In the genomic region with DNA sequence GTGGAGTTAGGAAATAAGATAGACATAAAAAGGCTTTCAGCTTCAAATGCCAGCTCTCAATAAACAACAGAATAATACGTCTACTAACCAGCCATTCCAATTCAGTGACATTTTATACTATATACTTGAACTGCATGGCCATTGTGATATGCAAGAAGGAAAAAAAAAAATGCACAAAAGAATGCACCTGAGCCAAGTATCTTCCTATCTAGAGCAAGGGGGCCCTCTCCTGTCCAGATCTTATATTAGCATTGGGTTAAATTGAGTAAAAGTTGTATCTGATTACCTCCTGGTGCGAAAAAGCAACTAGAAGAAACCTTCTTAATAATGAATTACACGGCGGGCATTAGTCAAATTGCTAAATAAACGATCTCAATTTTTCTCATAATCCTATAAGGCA, we compare ENCODE assay signal across 14 mouse cellular contexts. TPM values are rescaled to one million over a fixed set of nuclear protein-coding genes. Genes with fewer than 3 reads are reported as not detected.
DNase-seq lines count a peak whose midpoint lies in the region; ATAC-seq and TF ChIP-seq lines count a peak whose summit lies in the region.
"Had no signal": no experiment of that assay in that cellular context is flagged by ENCODE, and none has a peak within 500 bp of the region (broad histone marks: within the 10 kb centered on the region; RNA-seq: fewer than 3 reads in every experiment).

No protein-coding gene starts in this region.

- no peak overlapping the region for H3K9ac ChIP-seq in forebrain, postnatal 0 days
- no peak overlapping the region for H3K9ac ChIP-seq in forebrain, embryonic 13.5 days
- no peak overlapping the region for H3K9ac ChIP-seq in liver, adult 2 months (ENCODE audit: low read depth, low read length)
- H3K9ac ChIP-seq in liver, embryonic 12.5 days: no peak overlapping the region
- H3K9ac ChIP-seq: stomach, embryonic 15.5 days had no signal

- H3K27ac ChIP-seq in forebrain, postnatal 0 days (ENCODE audit: low read depth, low read length): no peak overlapping the region
- H3K27ac ChIP-seq in forebrain, embryonic 13.5 days: no peak overlapping the region
- H3K27ac ChIP-seq in liver, adult 2 months (replicated peaks; ENCODE audit: insufficient read depth, low read depth, low read length): no peak overlapping the region
- no peak overlapping the region for H3K27ac ChIP-seq in liver, embryonic 12.5 days
- H3K27ac ChIP-seq: stomach, embryonic 15.5 days had no signal

- no peak overlapping the region for H3K4me2 ChIP-seq in forebrain, postnatal 0 days (ENCODE audit: low read depth)
- H3K4me2 ChIP-seq in forebrain, embryonic 13.5 days: no peak overlapping the region
- H3K4me2 ChIP-seq in liver, embryonic 12.5 days: no peak overlapping the region
- H3K4me2 ChIP-seq: stomach, embryonic 15.5 days had no signal

- no peak overlapping the region for H3K4me3 ChIP-seq in forebrain, postnatal 0 days (ENCODE audit: low read depth, low read length)
- no peak overlapping the region for H3K4me3 ChIP-seq in forebrain, embryonic 13.5 days
- no peak overlapping the region for H3K4me3 ChIP-seq in liver, adult 2 months (ENCODE audit: insufficient read depth, low read depth, low read length)
- no peak overlapping the region for H3K4me3 ChIP-seq in liver, embryonic 12.5 days
- no peak overlapping the region for H3K4me3 ChIP-seq in E14TG2a.4 (replicated peaks; ENCODE audit: low read length)
- H3K4me3 ChIP-seq: erythroblast, embryonic 14.5 days; stomach, embryonic 15.5 days had no signal

- no peaks in the 10 kb centered on the region for H3K9me3 ChIP-seq in forebrain, postnatal 0 days (ENCODE audit: low read length)
- no peaks in the 10 kb centered on the region for H3K9me3 ChIP-seq in forebrain, embryonic 13.5 days (replicated peaks)
- H3K9me3 ChIP-seq in liver, embryonic 12.5 days (replicated peaks): no peaks in the 10 kb centered on the region
- peaks cover 5% of the 10 kb centered on the region; the same call in 1 of the 2 replicates for H3K9me3 ChIP-seq in E14TG2a.4 (ENCODE audit: low read length)
- H3K9me3 ChIP-seq: G1E; stomach, embryonic 15.5 days had no signal

- WGBS in forebrain, postnatal 0 days: 89% methylated on average over 5 of the region's 5 CpGs
- 90% methylated on average over 5 of the region's 5 CpGs for WGBS in forebrain, embryonic 13.5 days
- 69% methylated on average over 5 of the region's 5 CpGs for WGBS in liver, adult 2 months
- WGBS in liver, embryonic 12.5 days (ENCODE audit: insufficient replicate concordance): 83% methylated on average over 5 of the region's 5 CpGs

- H3K36me3 ChIP-seq in forebrain, postnatal 0 days (ENCODE audit: insufficient read depth): peaks cover 6% of the 10 kb centered on the region; the same call in 1 of the 2 replicates
- peaks cover 21% of the 10 kb centered on the region for H3K36me3 ChIP-seq in forebrain, embryonic 13.5 days (ENCODE audit: poor library complexity, severe bottlenecking)
- peaks cover 23% of the 10 kb centered on the region for H3K36me3 ChIP-seq in liver, adult 2 months (ENCODE audit: control insufficient read depth, insufficient read depth, low read length)
- H3K36me3 ChIP-seq in liver, embryonic 12.5 days: peaks cover 35% of the 10 kb centered on the region
- peaks cover 50% of the 10 kb centered on the region for H3K36me3 ChIP-seq in E14TG2a.4 (ENCODE audit: insufficient read depth, low read length)

- no peak for ATAC-seq in forebrain, postnatal 0 days
- no peak for ATAC-seq in forebrain, embryonic 13.5 days
- ATAC-seq in liver, embryonic 12.5 days: no peak

- no peaks in the 10 kb centered on the region for H3K27me3 ChIP-seq in forebrain, postnatal 0 days (ENCODE audit: insufficient read depth, low read length)
- H3K27me3 ChIP-seq in forebrain, embryonic 13.5 days: no peaks in the 10 kb centered on the region
- H3K27me3 ChIP-seq in liver, adult 2 months (ENCODE audit: control insufficient read depth, insufficient read depth, low read length): no peaks in the 10 kb centered on the region
- no peaks in the 10 kb centered on the region for H3K27me3 ChIP-seq in liver, embryonic 12.5 days (replicated peaks)
- no peaks in the 10 kb centered on the region for H3K27me3 ChIP-seq in E14TG2a.4 (ENCODE audit: insufficient read depth, low read length)
- H3K27me3 ChIP-seq: stomach, embryonic 15.5 days had no signal

- peak; percentile 68 for DNase-seq in forebrain, postnatal 0 days
- peak; percentile 64 for DNase-seq in liver, adult 2 months (ENCODE audit: extremely low read depth, low read depth, low spot score)
- peak; percentile 42 for DNase-seq in embryo, embryonic 10.5 days (ENCODE audit: low spot score)
- no peak for DNase-seq in c-Kit-positive CD71-positive TER-119-positive erythroid progenitor cells, embryonic 14.5 days (ENCODE audit: low spot score)
- no peak for DNase-seq in gastrocnemius, postnatal 4 days (ENCODE audit: low spot score in 2 of 2)
- DNase-seq: adrenal gland, postnatal 10 days; cerebellum, adult 18-20 months; heart, postnatal 4 days had no signal

- peak; percentile 60 for TF ChIP-seq CTCF in forebrain, postnatal 0 days (IDR thresholded peaks at IDR 0.05; ENCODE audit: low read depth)
- peak; percentile 40; the same call in 1 of the 2 replicates for TF ChIP-seq CTCF in liver, adult 2 months (IDR thresholded peaks at IDR 0.05; ENCODE audit: low read depth, low read length)
- peak; percentile 4; the same call in 1 of the 2 replicates for TF ChIP-seq CTCF in E14TG2a.4 (conservative IDR thresholded peaks at IDR 0.05; ENCODE audit: low read length)

- H3K4me1 ChIP-seq in forebrain, postnatal 0 days (ENCODE audit: insufficient read depth): no peaks in the 10 kb centered on the region
- no peaks in the 10 kb centered on the region for H3K4me1 ChIP-seq in forebrain, embryonic 13.5 days
- peaks cover 8% of the 10 kb centered on the region for H3K4me1 ChIP-seq in liver, adult 2 months (ENCODE audit: control insufficient read depth, insufficient read depth, low read length)
- H3K4me1 ChIP-seq in liver, embryonic 12.5 days: no peaks in the 10 kb centered on the region
- H3K4me1 ChIP-seq in E14TG2a.4 (replicated peaks; ENCODE audit: low read depth, low read length): no peaks in the 10 kb centered on the region
- H3K4me1 ChIP-seq: stomach, embryonic 15.5 days had no signal

- no peaks in the 10 kb centered on the region for H3K79me2 ChIP-seq in liver, adult 2 months (ENCODE audit: control insufficient read depth, insufficient read depth, low read length)

- TF ChIP-seq POLR2A in liver, adult 2 months (IDR thresholded peaks at IDR 0.05; ENCODE audit: extremely low read depth, insufficient read depth, low read length): no peak

RNA-seq across cellular contexts. Expression of a gene that starts 25.2 kb away (rescaled TPM):
- 10.6 and 13.0 TPM in 2 replicates for total RNA-seq in forebrain, postnatal 0 days (2014; rRNA removed)
- polyA plus RNA-seq in forebrain, postnatal 0 days (2015; fragmentation: Nextera tagmentation; extraction: Ambion mirVana): 32.6 and 36.1 TPM in 2 replicates
- 50.4 and 52.4 TPM in 2 replicates for polyA plus RNA-seq in forebrain, embryonic 13.5 days (2015; fragmentation: Nextera tagmentation; extraction: Ambion mirVana)
- 8.2 and 11.9 TPM in 2 replicates for total RNA-seq in liver, adult 2 months (2014; rRNA removed)
- 4.2 TPM in 2 replicates for polyA plus RNA-seq in liver, adult 2 months (2012; rRNA removed)
- polyA plus RNA-seq in liver, embryonic 12.5 days (2016; fragmentation: Nextera tagmentation; extraction: Ambion mirVana): 23.5 and 25.4 TPM in 2 replicates
- 10 to 100 TPM; 11.3 to 13.2 TPM for total RNA-seq in gastrocnemius, postnatal 4 days (2021)

Comparison
In these comparisons a context has a peak if more than half of its experiments do, and no peak if none do; other contexts are left out.
1. DNase-seq: peak in forebrain, postnatal 0 days (single experiment), liver, adult 2 months (single experiment) and embryo, embryonic 10.5 days (single experiment); none in c-Kit-positive CD71-positive TER-119-positive erythroid progenitor cells, embryonic 14.5 days (single experiment) and gastrocnemius, postnatal 4 days (0 of 2).
2. CTCF ChIP-seq: peak in every context shown above with its lines; median percentile 60 in forebrain, postnatal 0 days; 40 in liver, adult 2 months; 4 in E14TG2a.4.